Mouse (Mus musculus): ENCODE data around the gene Pnpla3.

DNA sequence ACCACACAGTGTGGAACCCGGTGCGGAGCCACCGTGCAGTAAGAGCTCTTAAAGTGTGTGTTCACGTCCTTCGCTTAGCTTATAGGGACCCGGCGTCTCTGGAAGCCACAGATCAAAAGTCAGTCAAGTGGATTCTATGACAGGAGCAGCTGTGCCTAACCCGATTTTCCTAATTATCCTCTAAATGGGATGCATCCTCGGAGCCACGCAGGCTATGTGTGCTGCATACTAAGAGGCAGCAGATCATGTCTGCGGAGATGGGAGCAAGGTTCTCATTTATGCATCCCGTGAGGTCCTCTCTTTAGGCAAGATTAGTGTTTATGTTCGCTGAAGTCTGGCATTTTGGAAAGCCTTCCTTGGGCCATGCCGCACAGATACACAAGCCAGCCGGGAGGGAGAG, 59.3 kb downstream of the Pnpla3 start:
- TF ChIP-seq POLR2A (IDR thresholded peaks at IDR 0.05; ENCODE audit: borderline replicate concordance, control insufficient read depth, low read depth, low read length) (no peak), CTCF (IDR thresholded peaks at IDR 0.05; ENCODE audit: control insufficient read depth, insufficient read depth, low read length) (no peak)
